Mouse (Mus musculus): ENCODE results near the gene Dab2. TPM values are rescaled to one million over a fixed set of nuclear protein-coding genes. Genes with fewer than 3 reads are reported as not detected.

The Dab2 gene
- polyA plus RNA-seq, 1 experiment from 2014 or later: 92.0 TPM

GRCm38 (mm10) chr15:6444452-6444851 is 144.9 kb downstream of the Dab2 start:
- H3K27me3 ChIP-seq: no peaks in the 10 kb centered on the region
- 91% methylated on average over 2 of the region's 2 CpGs for WGBS
- H3K9me3 ChIP-seq: no peaks in the 10 kb centered on the region
- peaks cover 9% of the 10 kb centered on the region; the same call in 1 of the 2 replicates for H3K36me3 ChIP-seq
- H3K27ac ChIP-seq: no peak overlapping the region
- peaks cover 12% of the 10 kb centered on the region for H3K4me1 ChIP-seq
- H3K9ac ChIP-seq: no peak overlapping the region
- no peak overlapping the region for H3K4me2 ChIP-seq (replicated peaks)
- ATAC-seq (ENCODE audit: low FRiP score, low read depth): no peak
- no peak overlapping the region for H3K4me3 ChIP-seq

- Histone ChIP-seq H3K4me1 (peaks cover 12% of the 10 kb centered on the region), H3K36me3 (peaks cover 5% of the 10 kb centered on the region; the same call in 1 of the 2 replicates), H3K9me3 (no peaks in the 10 kb centered on the region), H3K4me2 (replicated peaks) (no peak within 1 kb of the TSS), H3K4me3 (no peak within 1 kb of the TSS), H3K9ac (no peak within 1 kb of the TSS), H3K27ac (no peak within 1 kb of the TSS), H3K27me3 (no peaks in the 10 kb centered on the region)
- ATAC-seq (ENCODE audit: low FRiP score, low read depth): no peak
- 70% methylated on average over 2 of the region's 2 CpGs for WGBS
Observed at GRCm38 (mm10) chr15:6445135-6445534, 145.5 kb downstream of the Dab2 start, which contains the start of gene C9. TSS of gene C9 (plus strand) at chr15:6445327.

GRCm38 (mm10) chr15:6446181-6446580 is 146.6 kb downstream of the Dab2 start:
- Histone ChIP-seq H3K4me3 (no peak overlapping the region), H3K27me3 (no peaks in the 10 kb centered on the region), H3K9me3 (no peaks in the 10 kb centered on the region), H3K4me2 (replicated peaks) (no peak overlapping the region), H3K36me3 (no peaks in the 10 kb centered on the region), H3K4me1 (peaks cover 12% of the 10 kb centered on the region), H3K27ac (no peak overlapping the region), H3K9ac (no peak overlapping the region)
- 59% methylated on average over 1 of the region's 1 CpGs for WGBS
- no peak for ATAC-seq (ENCODE audit: low FRiP score, low read depth)

- WGBS: 47% methylated on average over 9 of the region's 9 CpGs
- H3K27ac ChIP-seq: no peak overlapping the region
- no peaks in the 10 kb centered on the region for H3K36me3 ChIP-seq
- no peaks in the 10 kb centered on the region; the same call in 1 of the 2 replicates for H3K9me3 ChIP-seq
- no peak overlapping the region for H3K4me3 ChIP-seq
- no peaks in the 10 kb centered on the region for H3K27me3 ChIP-seq
- ATAC-seq (ENCODE audit: low FRiP score, low read depth): no peak
- 0 out of 2 replicates have a peak overlapping the region, but pooled peaks have one; percentile 17 for H3K4me2 ChIP-seq (replicated peaks)
- H3K4me1 ChIP-seq: peaks cover 12% of the 10 kb centered on the region
- no peak overlapping the region for H3K9ac ChIP-seq
Observed at GRCm38 (mm10) chr15:6448892-6449291, 149.3 kb downstream of the Dab2 start.

- no peak overlapping the region for H3K9ac ChIP-seq
- no peaks in the 10 kb centered on the region for H3K36me3 ChIP-seq
- H3K9me3 ChIP-seq: no peaks in the 10 kb centered on the region; the same call in 1 of the 2 replicates
- H3K4me1 ChIP-seq: no peaks in the 10 kb centered on the region
- H3K27ac ChIP-seq: no peak overlapping the region
- 40% methylated on average over 2 of the region's 2 CpGs for WGBS
- ATAC-seq (ENCODE audit: low FRiP score, low read depth): peak; percentile 77; the same call in 1 of the 2 replicates
- no peak overlapping the region for H3K4me3 ChIP-seq
- no peaks in the 10 kb centered on the region for H3K27me3 ChIP-seq
- no peak overlapping the region for H3K4me2 ChIP-seq (replicated peaks)
Observed at GRCm38 (mm10) chr15:6454461-6454860, 154.9 kb downstream of the Dab2 start.

- no peak overlapping the region for H3K27ac ChIP-seq
Observed at GRCm38 (mm10) chr15:6461381-6461780, 161.8 kb downstream of the Dab2 start.

GRCm38 (mm10) chr15:6463361-6463923 is 163.9 kb downstream of the Dab2 start:
- Histone ChIP-seq H3K4me1 (peaks cover 11% of the 10 kb centered on the region), H3K27ac (no peak overlapping the region), H3K9me3 (no peaks in the 10 kb centered on the region), H3K9ac (no peak overlapping the region), H3K4me2 (replicated peaks) (no peak overlapping the region), H3K4me3 (no peak overlapping the region), H3K27me3 (no peaks in the 10 kb centered on the region), H3K36me3 (no peaks in the 10 kb centered on the region)
- WGBS: 50% methylated on average over 3 of the region's 3 CpGs
- ATAC-seq (ENCODE audit: low FRiP score, low read depth): peak; percentile 75; the same call in 1 of the 2 replicates

More at GRCm38 (mm10) chr15:6461381-6461780, 161.8 kb downstream of the Dab2 start:
- Histone ChIP-seq H3K9me3 (no peaks in the 10 kb centered on the region), H3K4me1 (peaks cover 2% of the 10 kb centered on the region; the same call in 1 of the 2 replicates), H3K27me3 (no peaks in the 10 kb centered on the region), H3K4me2 (replicated peaks) (no peak overlapping the region), H3K36me3 (no peaks in the 10 kb centered on the region), H3K9ac (no peak overlapping the region), H3K4me3 (no peak overlapping the region)
- no peak for ATAC-seq (ENCODE audit: low FRiP score, low read depth)
- WGBS: 75% methylated on average over 8 of the region's 8 CpGs

- no peaks in the 10 kb centered on the region for H3K9me3 ChIP-seq
- peak overlapping the region; percentile 28; the same call in 1 of the 2 replicates for H3K4me2 ChIP-seq (replicated peaks)
- H3K9ac ChIP-seq: no peak overlapping the region
- H3K4me3 ChIP-seq: no peak overlapping the region
- WGBS: 44% methylated on average over 10 of the region's 10 CpGs
- no peaks in the 10 kb centered on the region for H3K36me3 ChIP-seq
- H3K27me3 ChIP-seq: no peaks in the 10 kb centered on the region
- H3K4me1 ChIP-seq: peaks cover 11% of the 10 kb centered on the region
- no peak; the same call in 1 of the 2 replicates for ATAC-seq (ENCODE audit: low FRiP score, low read depth)
- no peak overlapping the region; the same call in 1 of the 2 replicates for H3K27ac ChIP-seq
Observed at GRCm38 (mm10) chr15:6466995-6467394, 167.4 kb downstream of the Dab2 start.

- no peak for ATAC-seq (ENCODE audit: low FRiP score, low read depth)
- Histone ChIP-seq H3K4me1 (peaks cover 11% of the 10 kb centered on the region), H3K9me3 (no peaks in the 10 kb centered on the region), H3K9ac (no peak overlapping the region), H3K4me3 (no peak overlapping the region), H3K4me2 (replicated peaks) (no peak overlapping the region), H3K27me3 (no peaks in the 10 kb centered on the region), H3K36me3 (no peaks in the 10 kb centered on the region), H3K27ac (no peak overlapping the region)
- 94% methylated on average over 1 of the region's 1 CpGs for WGBS
Observed at GRCm38 (mm10) chr15:6468845-6469244, 169.3 kb downstream of the Dab2 start.

- Histone ChIP-seq H3K27me3 (no peaks in the 10 kb centered on the region), H3K36me3 (no peaks in the 10 kb centered on the region), H3K27ac (no peak overlapping the region), H3K4me3 (no peak overlapping the region), H3K4me1 (peaks cover 11% of the 10 kb centered on the region), H3K9ac (no peak overlapping the region), H3K9me3 (no peaks in the 10 kb centered on the region), H3K4me2 (replicated peaks) (no peak overlapping the region)
- no peak for ATAC-seq (ENCODE audit: low FRiP score, low read depth)
- 71% methylated on average over 3 of the region's 3 CpGs for WGBS
Observed at GRCm38 (mm10) chr15:6469384-6469783, 169.8 kb downstream of the Dab2 start.

GRCm38 (mm10) chr15:6483561-6483960 is 184.0 kb downstream of the Dab2 start:
- Histone ChIP-seq H3K4me2 (replicated peaks) (no peak overlapping the region), H3K36me3 (no peaks in the 10 kb centered on the region), H3K4me1 (no peaks in the 10 kb centered on the region), H3K9me3 (peaks cover 4% of the 10 kb centered on the region; the same call in 1 of the 2 replicates), H3K9ac (no peak overlapping the region), H3K27ac (no peak overlapping the region), H3K4me3 (no peak overlapping the region), H3K27me3 (no peaks in the 10 kb centered on the region)
- no peak for ATAC-seq (ENCODE audit: low FRiP score, low read depth)
- whole genome bisulfite sequencing: 82% methylated on average over 3 of the region's 3 CpGs
